Mouse (Mus musculus) frontal cortex, adult (tissue): ENCODE results near the gene Hes1.

Source experiments
- ATAC-seq: cut with Nextera tagmentation; 2 replicates; pipeline ENCODE4 v1.9.2; 2017; ENCODE audit warnings: mild to moderate bottlenecking, moderate library complexity, mixed read lengths; ENCODE audit not compliant: low TSS enrichment

Gene Hes1

DNA sequence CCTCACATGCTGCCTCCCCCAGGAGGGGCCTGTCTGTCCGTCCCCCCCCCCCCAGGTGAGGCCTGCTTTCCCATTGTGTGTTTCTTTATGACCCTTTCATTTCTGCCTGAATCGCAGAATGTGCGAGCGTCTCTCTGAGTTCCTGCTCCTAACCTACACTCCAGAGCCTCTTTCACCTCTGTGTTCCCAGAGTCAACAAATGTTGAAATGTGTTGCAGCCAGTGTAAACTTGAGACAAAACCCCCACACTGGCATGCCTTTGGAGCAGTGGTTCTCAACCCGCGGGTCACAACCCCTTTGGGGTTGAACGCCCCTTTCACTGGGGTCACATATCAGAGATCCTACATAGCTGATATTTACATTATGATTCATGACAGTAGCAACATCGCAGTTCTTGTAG is 49.6 kb downstream of the Hes1 start:
- no peak for ATAC-seq

GRCm38 (mm10) chr16:30114451-30114850 is 50.3 kb downstream of the Hes1 start:
- ATAC-seq, result no peak
